Mouse (Mus musculus): ENCODE results near the gene Slc31a2.

- TF ChIP-seq POLR2A (IDR thresholded peaks at IDR 0.05; ENCODE audit: low read depth, low read length) (no peak), CTCF (conservative IDR thresholded peaks at IDR 0.05; ENCODE audit: insufficient read depth, insufficient read length, low read depth, low read length) (no peak)
Measured at GRCm38 (mm10) chr4:62318294-62318693, 55.9 kb downstream of the Slc31a2 start.
